Mouse (Mus musculus) intestine, embryonic 16.5 days (tissue): ENCODE results near the gene Rassf9. TPM values are rescaled to one million over a fixed set of nuclear protein-coding genes. Genes with fewer than 3 reads are reported as not detected.

Source experiments
- ATAC-seq: fragments of 200-750 bp; cut with Nextera tagmentation; 2 replicates; pipeline ENCODE4 v1.8.0; 2017; ENCODE audit warnings: moderate TSS enrichment, moderate library complexity
- H3K27ac ChIP-seq: fragments of 300-500 bp; sonication (generic); 2 replicates; pipeline ENCODE4 v1.5.1; 2014; ENCODE audit warnings: mild to moderate bottlenecking, low read length
- H3K27me3 ChIP-seq: fragments of 300-500 bp; sonication (generic); replicated peaks from 2 replicates; pipeline ENCODE4 v1.6.1; 2014; ENCODE audit warnings: low read length, control low read depth, mixed read lengths; ENCODE audit not compliant: control insufficient read depth, insufficient read depth
- H3K36me3 ChIP-seq: fragments of 300-500 bp; sonication (generic); 2 replicates; pipeline ENCODE4 v1.6.1; 2014; ENCODE audit warnings: low read length, control low read depth; ENCODE audit not compliant: control insufficient read depth, insufficient read depth
- H3K4me1 ChIP-seq: fragments of 300-500 bp; sonication (generic); 2 replicates; pipeline ENCODE4 v1.6.1; 2014; ENCODE audit warnings: low read length, control low read depth, mixed read lengths; ENCODE audit not compliant: control insufficient read depth, insufficient read depth
- H3K4me2 ChIP-seq: fragments of 300-500 bp; sonication (generic); 2 replicates; pipeline ENCODE4 v1.6.1; 2014; ENCODE audit warnings: low read depth, low read length, control low read depth
- H3K4me3 ChIP-seq: fragments of 300-500 bp; sonication (generic); 2 replicates; pipeline ENCODE4 v1.5.1; 2014; ENCODE audit warnings: mild to moderate bottlenecking, low read length
- H3K9ac ChIP-seq: fragments of 300-500 bp; sonication (generic); 2 replicates; pipeline ENCODE4 v1.6.1; 2014; ENCODE audit warnings: low read depth, low read length
- H3K9me3 ChIP-seq: fragments of 300-500 bp; sonication (generic); 2 replicates; pipeline ENCODE4 v1.6.1; 2016; ENCODE audit warnings: low read length, control low read depth; ENCODE audit not compliant: control insufficient read depth
- WGBS: fragments of 180-500 bp; shearing (Covaris S2); extraction: QIAGEN DNeasy Blood & Tissue Kit; methylation state at CpG from one replicate; pipeline ENCODE4 v1.1.7; 2014; 5-methylcytosine and 5-hydroxymethylcytosine counted together
- polyA plus RNA-seq: library from polyadenylated mRNA; unstranded; fragments of >200 nt; fragmentation: Nextera tagmentation; extraction: Ambion mirVana; gene quantifications from 2 replicates; pipeline ENCODE4 v1.2.1, GENCODE M21; 2015

Rassf9 gene
- polyA plus RNA-seq, result 1.5 and 2.0 TPM in 2 replicates

DNA sequence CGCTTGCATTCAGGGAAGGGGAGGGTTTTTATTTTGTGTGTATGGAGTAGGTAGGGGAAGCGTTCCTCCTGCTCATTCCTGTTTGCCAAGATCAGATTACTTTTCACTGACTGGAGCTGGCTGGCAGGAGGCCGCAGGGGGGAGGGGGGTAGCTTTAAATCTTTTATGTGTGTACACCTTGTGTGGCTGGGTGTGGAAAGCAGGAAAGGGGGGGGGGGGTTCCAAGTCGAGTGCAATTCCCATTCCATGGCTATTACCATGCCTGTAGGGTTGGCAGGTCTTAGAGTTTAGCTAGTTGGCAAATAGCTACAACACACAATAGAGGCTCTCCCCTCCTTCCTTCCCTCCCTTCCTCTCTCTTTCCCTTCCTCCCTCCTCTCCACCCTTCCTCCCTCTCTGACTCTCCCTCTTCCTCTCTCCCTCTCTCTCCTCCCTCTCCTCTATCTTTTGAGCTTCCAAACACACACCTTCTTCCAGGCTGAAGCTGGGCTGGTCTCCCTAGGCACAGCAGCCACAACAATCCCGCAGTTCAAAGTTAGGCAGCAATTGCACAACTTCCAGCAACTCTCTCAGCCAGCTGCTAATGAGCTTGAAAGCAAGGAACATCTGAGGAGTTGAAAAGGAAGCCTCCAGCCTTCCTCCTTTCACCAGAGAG lies at the start of gene Rassf9:
Gene Rassf9 (plus strand): TSS at position 416 of the 655 bp plus-strand sequence.
- Histone ChIP-seq H3K36me3 (no peaks in the 10 kb centered on the region), H3K27me3 (no peaks in the 10 kb centered on the region), H3K9me3 (no peaks in the 10 kb centered on the region), H3K4me3 (peak within 1 kb of the TSS; percentile 38), H3K4me2 (peak within 1 kb of the TSS; percentile 38), H3K27ac (peak within 1 kb of the TSS; percentile 59; the same call in 1 of the 2 replicates), H3K4me1 (no peaks in the 10 kb centered on the region), H3K9ac (0 out of 2 replicates have a peak within 1 kb of the TSS, but pooled peaks have one; percentile 40)
- WGBS, result 11% methylated on average over 5 of the region's 5 CpGs
- peak; percentile 84 for ATAC-seq

GRCm38 (mm10) chr10:102469412-102469811 lies 42.6 kb upstream of the Rassf9 start:
- no peaks in the 10 kb centered on the region for H3K36me3 ChIP-seq
- H3K9me3 ChIP-seq, result no peaks in the 10 kb centered on the region
- no peaks in the 10 kb centered on the region for H3K27me3 ChIP-seq
- no peaks in the 10 kb centered on the region for H3K4me1 ChIP-seq
- no peak overlapping the region for H3K4me2 ChIP-seq
- no peak overlapping the region for H3K27ac ChIP-seq
- peak; percentile 96 for ATAC-seq
- 71% methylated on average over 2 of the region's 2 CpGs for WGBS
- no peak overlapping the region for H3K9ac ChIP-seq
- H3K4me3 ChIP-seq, result no peak overlapping the region

GRCm38 (mm10) chr10:102490386-102490785 lies 21.6 kb upstream of the Rassf9 start, which contains the start of gene Nts:
Nts (minus strand) TSS chr10:102490486.
- Histone ChIP-seq H3K27ac (no peak within 1 kb of the TSS), H3K9me3 (no peaks in the 10 kb centered on the region), H3K4me1 (no peaks in the 10 kb centered on the region), H3K9ac (no peak within 1 kb of the TSS), H3K4me2 (no peak within 1 kb of the TSS), H3K4me3 (no peak within 1 kb of the TSS), H3K27me3 (no peaks in the 10 kb centered on the region), H3K36me3 (no peaks in the 10 kb centered on the region)
- WGBS, result 26% methylated on average over 3 of the region's 3 CpGs
- no peak for ATAC-seq

DNA sequence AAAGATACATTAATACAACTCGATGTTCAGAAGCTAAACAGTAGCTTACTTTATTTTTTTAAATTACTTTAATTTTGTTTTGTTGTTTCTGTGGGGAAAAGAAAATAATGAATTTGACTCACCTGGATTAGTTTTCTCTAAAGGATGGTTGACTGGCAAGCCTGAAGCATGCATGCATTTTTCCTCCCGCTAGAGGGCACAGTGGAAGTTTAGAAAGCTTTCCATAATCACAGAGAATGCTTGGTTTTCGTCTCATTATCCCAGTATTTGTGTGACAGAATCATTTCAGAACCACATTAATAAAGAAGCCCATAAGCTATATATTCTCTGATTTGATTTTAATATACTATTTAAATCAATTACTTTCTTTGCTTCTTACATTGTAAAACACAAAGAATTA lies 20.2 kb upstream of the Rassf9 start:
- no peaks in the 10 kb centered on the region for H3K9me3 ChIP-seq

GRCm38 (mm10) chr10:102498754-102499153 lies 13.3 kb upstream of the Rassf9 start:
- no peaks in the 10 kb centered on the region for H3K36me3 ChIP-seq
- H3K9ac ChIP-seq, result no peak overlapping the region
- H3K4me3 ChIP-seq, result no peak overlapping the region
- H3K4me2 ChIP-seq, result no peak overlapping the region
- WGBS, result 29% methylated on average over 4 of the region's 4 CpGs
- no peaks in the 10 kb centered on the region for H3K4me1 ChIP-seq
- H3K27ac ChIP-seq, result no peak overlapping the region
- H3K9me3 ChIP-seq, result no peaks in the 10 kb centered on the region
- no peak for ATAC-seq
- no peaks in the 10 kb centered on the region for H3K27me3 ChIP-seq

More for the DNA sequence above, 20.2 kb upstream of the Rassf9 start:
- H3K36me3 ChIP-seq, result no peaks in the 10 kb centered on the region
- H3K9ac ChIP-seq, result no peak overlapping the region
- no peak overlapping the region for H3K4me3 ChIP-seq
- 10% methylated on average over 3 of the region's 3 CpGs for WGBS
- ATAC-seq, result no peak
- no peak overlapping the region for H3K4me2 ChIP-seq
- no peaks in the 10 kb centered on the region for H3K4me1 ChIP-seq
- H3K27ac ChIP-seq, result no peak overlapping the region
- H3K27me3 ChIP-seq, result no peaks in the 10 kb centered on the region

DNA sequence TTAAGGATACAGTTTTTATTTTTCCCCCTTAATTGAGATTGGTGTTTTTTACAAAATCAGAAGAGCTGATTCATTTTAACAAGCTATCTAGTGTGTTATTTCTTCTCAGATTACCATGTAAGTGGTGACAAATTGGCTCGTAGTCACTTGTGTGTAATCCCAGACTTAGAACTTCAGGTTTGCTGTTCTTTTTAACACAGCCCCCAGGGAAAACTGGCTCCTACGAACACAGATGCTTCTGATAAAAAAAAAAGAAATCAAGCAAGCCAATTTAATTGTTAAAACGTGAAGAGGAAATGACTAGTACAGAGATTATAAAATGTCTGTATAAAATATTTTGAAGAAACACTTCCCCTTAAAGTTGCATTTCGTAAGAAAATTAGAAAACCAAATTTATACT lies 4.6 kb upstream of the Rassf9 start:
- no peaks in the 10 kb centered on the region for H3K9me3 ChIP-seq
- H3K27me3 ChIP-seq, result no peaks in the 10 kb centered on the region
- no peak overlapping the region for H3K4me2 ChIP-seq
- H3K27ac ChIP-seq, result no peak overlapping the region
- H3K4me1 ChIP-seq, result no peaks in the 10 kb centered on the region
- WGBS, result 57% methylated on average over 4 of the region's 4 CpGs
- ATAC-seq, result no peak
- no peak overlapping the region for H3K4me3 ChIP-seq
- H3K9ac ChIP-seq, result no peak overlapping the region
- no peaks in the 10 kb centered on the region for H3K36me3 ChIP-seq

DNA sequence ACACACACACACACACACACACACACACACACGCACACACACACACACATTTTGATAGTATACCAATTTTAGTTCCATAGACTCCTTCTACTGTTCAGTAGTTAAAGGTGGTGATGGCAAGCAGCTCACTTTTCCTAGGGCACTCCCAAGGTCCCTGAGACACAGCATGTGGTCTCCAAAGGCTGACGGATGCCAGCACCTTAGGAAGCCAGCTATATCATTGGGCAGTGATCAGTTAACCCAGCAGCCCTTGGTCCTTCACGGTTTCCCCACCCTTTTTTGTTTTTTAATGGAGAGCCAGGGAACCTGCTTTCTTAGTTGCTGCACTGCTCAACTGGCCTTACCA lies 588 bp upstream of the Rassf9 start:
- no peak overlapping the region for H3K4me3 ChIP-seq
- 39% methylated on average over 3 of the region's 3 CpGs for WGBS
- H3K9ac ChIP-seq, result 0 out of 2 replicates have a peak overlapping the region, but pooled peaks have one; percentile 40
- no peaks in the 10 kb centered on the region for H3K9me3 ChIP-seq
- peak overlapping the region; percentile 38; the same call in 1 of the 2 replicates for H3K4me2 ChIP-seq
- no peaks in the 10 kb centered on the region for H3K4me1 ChIP-seq
- ATAC-seq, result no peak
- no peak overlapping the region for H3K27ac ChIP-seq
- no peaks in the 10 kb centered on the region for H3K36me3 ChIP-seq
- no peaks in the 10 kb centered on the region for H3K27me3 ChIP-seq

GRCm38 (mm10) chr10:102514159-102514558 lies 2.1 kb downstream of the Rassf9 start:
- Histone ChIP-seq H3K27ac (no peak overlapping the region), H3K36me3 (no peaks in the 10 kb centered on the region), H3K9ac (no peak overlapping the region), H3K4me2 (no peak overlapping the region), H3K4me1 (no peaks in the 10 kb centered on the region), H3K27me3 (no peaks in the 10 kb centered on the region), H3K9me3 (no peaks in the 10 kb centered on the region), H3K4me3 (no peak overlapping the region)
- no peak for ATAC-seq
- WGBS, result 10% methylated on average over 1 of the region's 1 CpGs

GRCm38 (mm10) chr10:102527901-102528300 lies 15.9 kb downstream of the Rassf9 start:
- 30% methylated on average over 3 of the region's 3 CpGs for WGBS
- Histone ChIP-seq H3K27ac (no peak overlapping the region), H3K4me3 (no peak overlapping the region), H3K27me3 (no peaks in the 10 kb centered on the region), H3K9ac (no peak overlapping the region), H3K9me3 (no peaks in the 10 kb centered on the region), H3K36me3 (no peaks in the 10 kb centered on the region), H3K4me2 (no peak overlapping the region), H3K4me1 (no peaks in the 10 kb centered on the region)
- peak; percentile 70 for ATAC-seq

GRCm38 (mm10) chr10:102553941-102554340 lies 41.9 kb downstream of the Rassf9 start:
- no peaks in the 10 kb centered on the region for H3K9me3 ChIP-seq
- WGBS, result 63% methylated on average over 4 of the region's 4 CpGs
- H3K9ac ChIP-seq, result no peak overlapping the region
- no peak overlapping the region for H3K4me3 ChIP-seq
- no peaks in the 10 kb centered on the region for H3K27me3 ChIP-seq
- ATAC-seq, result no peak
- no peaks in the 10 kb centered on the region for H3K36me3 ChIP-seq
- no peak overlapping the region for H3K27ac ChIP-seq
- no peaks in the 10 kb centered on the region for H3K4me1 ChIP-seq
- no peak overlapping the region for H3K4me2 ChIP-seq
